Mouse (Mus musculus): ENCODE measurements around the gene Apoa4. TPM values are rescaled to one million over a fixed set of nuclear protein-coding genes. Genes with fewer than 3 reads are reported as not detected.

Apoa4 gene
- total and polyA plus RNA-seq, 3 experiments = not detected

- Histone ChIP-seq H3K27ac (ENCODE audit: control insufficient read depth, low read depth, low read length) (no peak overlapping the region), H3K9me3 (replicated peaks; ENCODE audit: insufficient read depth, low read length) (no peaks in the 10 kb centered on the region), H3K4me1 (ENCODE audit: control insufficient read depth in 1 of 2, insufficient read depth in 2 of 2, low read length in 2 of 2) (peaks cover 5 to 14% of the 10 kb centered on the region in 2 experiments; a peak in 3 of 4 replicates), H3K79me2 (ENCODE audit: control insufficient read depth, insufficient read depth, low read length, poor library complexity) (peaks cover 24% of the 10 kb centered on the region), H3K36me3 (ENCODE audit: control insufficient read depth in 1 of 2, insufficient read depth in 2 of 2, low read length in 2 of 2) (peaks cover 10 to 19% of the 10 kb centered on the region in 2 experiments), H3K4me3 (ENCODE audit: control insufficient read depth in 1 of 2, insufficient read depth in 1 of 2, low read depth in 2 of 2, low read length in 2 of 2) (no peak overlapping the region), H3K9ac (ENCODE audit: control insufficient read depth, low read depth, low read length, poor library complexity, severe bottlenecking) (no peak overlapping the region), H3K27me3 (ENCODE audit: control insufficient read depth in 1 of 2, insufficient read depth in 2 of 2, low read length in 2 of 2) (no peaks in the 10 kb centered on the region)
- TF ChIP-seq KAT2A (conservative IDR thresholded peaks at IDR 0.05; ENCODE audit: low read depth, low read length) = no peak
- no peak for TF ChIP-seq CTCF (IDR thresholded peaks at IDR 0.05 in 2 of 3, conservative IDR thresholded peaks at IDR 0.05 in 1 of 3; ENCODE audit: control insufficient read depth in 1 of 3, insufficient read depth in 1 of 3, low read depth in 2 of 3, low read length in 3 of 3, poor library complexity in 1 of 3, severe bottlenecking in 1 of 3)
- no peak for DNase-seq (ENCODE audit: low read depth, low spot score)
Observed at GRCm38 (mm10) chr9:46270782-46271181, 30.3 kb downstream of the Apoa4 start.

GRCm38 (mm10) chr9:46272070-46272469 lies 31.6 kb downstream of the Apoa4 start:
- Histone ChIP-seq H3K27ac (ENCODE audit: control insufficient read depth, low read depth, low read length) (peak overlapping the region; percentile 88), H3K9me3 (replicated peaks; ENCODE audit: insufficient read depth, low read length) (no peaks in the 10 kb centered on the region), H3K4me3 (ENCODE audit: control insufficient read depth in 1 of 2, insufficient read depth in 1 of 2, low read depth in 2 of 2, low read length in 2 of 2) (peak overlapping the region; percentile 79 to 89), H3K27me3 (ENCODE audit: control insufficient read depth in 1 of 2, insufficient read depth in 2 of 2, low read length in 2 of 2) (no peaks in the 10 kb centered on the region), H3K79me2 (ENCODE audit: control insufficient read depth, insufficient read depth, low read length, poor library complexity) (peaks cover 27% of the 10 kb centered on the region), H3K36me3 (ENCODE audit: control insufficient read depth in 1 of 2, insufficient read depth in 2 of 2, low read length in 2 of 2) (peaks cover 10 to 19% of the 10 kb centered on the region in 2 experiments), H3K9ac (ENCODE audit: control insufficient read depth, low read depth, low read length, poor library complexity, severe bottlenecking) (peak overlapping the region; percentile 67), H3K4me1 (ENCODE audit: control insufficient read depth in 1 of 2, insufficient read depth in 2 of 2, low read length in 2 of 2) (peaks cover 5 to 14% of the 10 kb centered on the region in 2 experiments; a peak in 3 of 4 replicates)
- TF ChIP-seq GABPA (IDR thresholded peaks at IDR 0.05; ENCODE audit: low read depth, low read length) = no peak
- peak; percentile 83 for TF ChIP-seq RCOR1 (IDR thresholded peaks at IDR 0.05; ENCODE audit: low read depth, low read length)
- TF ChIP-seq BHLHE40 (IDR thresholded peaks at IDR 0.05; ENCODE audit: borderline replicate concordance, low read depth, low read length) = peak; percentile 59; the same call in 1 of the 2 replicates
- TF ChIP-seq POLR2AphosphoS5 (IDR thresholded peaks at IDR 0.05; ENCODE audit: borderline replicate concordance, low read depth, low read length) = no peak
- peak; percentile 78 for TF ChIP-seq ETS1 (IDR thresholded peaks at IDR 0.05; ENCODE audit: low read depth, low read length)
- peak; percentile 58; the same call in 1 of the 2 replicates for TF ChIP-seq TBP (IDR thresholded peaks at IDR 0.05; ENCODE audit: low read depth, low read length)
- TF ChIP-seq MEF2A (IDR thresholded peaks at IDR 0.05; ENCODE audit: extremely low read depth, insufficient replicate concordance, low read depth, low read length, poor library complexity, severe bottlenecking) = no peak
- peak; percentile 86 for TF ChIP-seq MAX (IDR thresholded peaks at IDR 0.05; ENCODE audit: low read length)
- TF ChIP-seq RAD21 (IDR thresholded peaks at IDR 0.05; ENCODE audit: low read depth, low read length) = no peak
- TF ChIP-seq MAFK (IDR thresholded peaks at IDR 0.05; ENCODE audit: borderline replicate concordance, low read depth, low read length) = no peak
- no peak for TF ChIP-seq KAT2A (conservative IDR thresholded peaks at IDR 0.05; ENCODE audit: low read depth, low read length)
- peak in 1 of 2 experiments; percentile 58; a peak in 1 of 4 replicates for TF ChIP-seq USF2 (IDR thresholded peaks at IDR 0.05; ENCODE audit: borderline replicate concordance in 1 of 2, insufficient read depth in 1 of 2, low read depth in 1 of 2, low read length in 2 of 2)
- TF ChIP-seq SMC3 (IDR thresholded peaks at IDR 0.05; ENCODE audit: low read depth, low read length) = no peak
- TF ChIP-seq ELF1 (IDR thresholded peaks at IDR 0.05; ENCODE audit: low read depth, low read length) = no peak
- peak; percentile 92 for TF ChIP-seq MYC (IDR thresholded peaks at IDR 0.05; ENCODE audit: low read depth, low read length)
- peak; percentile 91 for TF ChIP-seq USF1 (IDR thresholded peaks at IDR 0.05; ENCODE audit: low read depth, low read length)
- peak; percentile 19; the same call in 1 of the 2 replicates for TF ChIP-seq NELFE (IDR thresholded peaks at IDR 0.05; ENCODE audit: low read depth, low read length)
- TF ChIP-seq MXI1 (IDR thresholded peaks at IDR 0.05; ENCODE audit: low read depth, low read length) = peak; percentile 93
- TF ChIP-seq GATA1 (IDR thresholded peaks at IDR 0.05; ENCODE audit: low read depth, low read length) = peak; percentile 73
- TF ChIP-seq JUND (IDR thresholded peaks at IDR 0.05; ENCODE audit: low read depth, low read length) = no peak
- TF ChIP-seq HCFC1 (IDR thresholded peaks at IDR 0.05; ENCODE audit: low read depth, low read length) = peak; percentile 66
- no peak; a peak in 1 of 4 replicates for TF ChIP-seq POLR2A (IDR thresholded peaks at IDR 0.05; ENCODE audit: control insufficient read depth in 1 of 2, insufficient read depth in 1 of 2, low read depth in 1 of 2, low read length in 2 of 2, poor library complexity in 1 of 2)
- TF ChIP-seq TCF12 (IDR thresholded peaks at IDR 0.05; ENCODE audit: low read depth, low read length) = peak; percentile 70
- TF ChIP-seq ZNF384 (IDR thresholded peaks at IDR 0.05; ENCODE audit: low read depth, low read length) = peak; percentile 56; the same call in 1 of the 2 replicates
- TF ChIP-seq EP300 (IDR thresholded peaks at IDR 0.05; ENCODE audit: low read depth in 1 of 2, low read length in 2 of 2) = peak; percentile 75 to 81
- no peak for TF ChIP-seq CHD2 (IDR thresholded peaks at IDR 0.05; ENCODE audit: low read length)
- peak; percentile 76 for TF ChIP-seq SIN3A (IDR thresholded peaks at IDR 0.05; ENCODE audit: low read length)
- TF ChIP-seq ZMIZ1 (IDR thresholded peaks at IDR 0.05; ENCODE audit: low read depth, low read length) = no peak
- peak; percentile 88 for DNase-seq (ENCODE audit: low read depth, low spot score)

Data from MEL (cell line).